Mouse (Mus musculus): ENCODE results near the gene Rhox2e. TPM values are rescaled to one million over a fixed set of nuclear protein-coding genes. Genes with fewer than 3 reads are reported as not detected.
A peak's percentile ranks its signal among the peaks of the same experiment; 100 is the strongest.
"Not testable (repeated sequence)": the region's sequence is repeated elsewhere in the genome, so short reads cannot be mapped to it uniquely, and the experiment has no call there.

The Rhox2e gene
- polyA plus RNA-seq (2014; fragmentation: Nextera tagmentation; extraction: Ambion mirVana) = 0.22 TPM in 1 of 2 replicates, not detected in the other

DNA sequence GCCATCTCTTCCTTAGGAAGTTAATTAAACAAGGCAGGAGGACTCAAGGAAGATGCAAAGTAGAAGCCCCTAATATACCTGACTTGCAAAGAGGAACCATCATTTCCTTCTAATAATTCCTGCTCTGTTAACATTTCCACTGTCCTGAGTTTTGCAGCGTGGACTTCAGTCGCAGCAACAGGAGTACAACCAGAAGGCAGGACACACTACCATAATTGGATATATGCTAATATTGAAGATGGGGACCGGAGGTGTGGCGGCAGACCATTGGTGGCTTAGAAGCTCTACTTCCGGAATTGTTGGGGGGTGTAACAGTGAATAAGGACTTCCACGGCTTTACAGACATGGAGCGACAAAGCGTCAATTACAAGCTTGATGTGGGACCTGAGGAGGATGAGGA is at the start of gene Rhox2e:
TSS of gene Rhox2e (plus strand) at position 301 of the 400 bp plus-strand sequence.
- not testable (repeated sequence) for DNase-seq (ENCODE audit: low spot score); H3K9ac ChIP-seq (ENCODE audit: low read depth, low read length); H3K4me3 ChIP-seq (ENCODE audit: low read depth, low read length); H3K27ac ChIP-seq (replicated peaks; ENCODE audit: low read depth, low read length); ATAC-seq (ENCODE audit: low read depth); H3K36me3 ChIP-seq (ENCODE audit: control insufficient read depth, insufficient read depth, low read length); H3K27me3 ChIP-seq (replicated peaks; ENCODE audit: control insufficient read depth, insufficient read depth, low read length); H3K4me2 ChIP-seq (ENCODE audit: low read depth, low read length); H3K9me3 ChIP-seq (ENCODE audit: control insufficient read depth, low read length); H3K4me1 ChIP-seq (ENCODE audit: control insufficient read depth, insufficient read depth, low read length)
- 82% methylated on average over 2 of the region's 8 CpGs for WGBS

DNA sequence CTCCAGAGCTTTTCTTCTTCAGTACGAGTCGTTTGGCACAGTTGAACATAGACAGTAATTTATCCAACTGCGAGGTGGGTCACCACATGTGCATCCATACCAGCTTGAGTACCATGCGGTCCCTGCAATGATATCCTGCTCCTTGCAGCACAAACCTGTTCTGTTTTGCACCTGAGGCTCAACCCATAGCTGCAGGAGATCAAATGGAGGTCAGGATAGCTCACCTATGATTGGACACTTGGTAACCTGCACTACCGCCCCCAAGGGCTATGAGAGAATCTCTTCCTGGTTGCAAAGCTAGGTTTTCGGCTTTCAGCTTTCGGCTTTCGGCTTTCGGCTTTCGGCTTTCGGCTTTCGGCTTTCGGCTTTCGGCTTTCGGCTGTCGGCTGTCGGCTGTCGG is 16.2 kb upstream of the Rhox2e start, which contains the start of gene Rhox4d:
TSS of gene Rhox4d (plus strand) at position 301 of the 400 bp plus-strand sequence.
- H3K27me3 ChIP-seq (replicated peaks; ENCODE audit: control insufficient read depth, insufficient read depth, low read length); H3K36me3 ChIP-seq (ENCODE audit: control insufficient read depth, insufficient read depth, low read length); DNase-seq (ENCODE audit: low spot score); H3K4me1 ChIP-seq (ENCODE audit: control insufficient read depth, insufficient read depth, low read length); ATAC-seq (ENCODE audit: low read depth); H3K27ac ChIP-seq (replicated peaks; ENCODE audit: low read depth, low read length); H3K4me2 ChIP-seq (ENCODE audit: low read depth, low read length); H3K9ac ChIP-seq (ENCODE audit: low read depth, low read length); H3K4me3 ChIP-seq (ENCODE audit: low read depth, low read length); H3K9me3 ChIP-seq (ENCODE audit: control insufficient read depth, low read length): not testable (repeated sequence)
- WGBS = 97% methylated on average over 12 of the region's 18 CpGs

DNA sequence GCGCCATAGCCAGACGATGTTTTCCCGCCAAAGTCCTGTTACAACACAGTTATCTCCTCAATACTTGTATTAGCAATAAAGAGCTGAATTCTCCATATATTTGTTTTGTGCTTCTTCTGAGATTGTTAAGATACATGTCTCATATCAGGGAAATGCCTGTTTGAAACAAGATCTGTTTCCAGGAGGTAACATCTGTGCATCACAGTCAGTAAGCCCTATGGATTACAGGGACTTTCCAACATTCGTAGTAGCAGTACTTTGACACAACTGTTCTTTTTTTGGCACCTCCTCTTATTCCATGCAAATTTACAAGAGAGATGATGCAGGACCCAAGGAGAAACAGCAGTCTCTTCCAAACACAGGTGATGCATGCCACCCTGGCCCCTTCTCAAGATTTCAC is 11.5 kb downstream of the Rhox2e start, which contains the start of gene Rhox3e:
TSS of gene Rhox3e (plus strand) at position 301 of the 400 bp plus-strand sequence.
- not testable (repeated sequence) for H3K4me2 ChIP-seq (ENCODE audit: low read depth, low read length); H3K4me1 ChIP-seq (ENCODE audit: control insufficient read depth, insufficient read depth, low read length); H3K27ac ChIP-seq (replicated peaks; ENCODE audit: low read depth, low read length); H3K36me3 ChIP-seq (ENCODE audit: control insufficient read depth, insufficient read depth, low read length); H3K9ac ChIP-seq (ENCODE audit: low read depth, low read length); H3K9me3 ChIP-seq (ENCODE audit: control insufficient read depth, low read length); H3K4me3 ChIP-seq (ENCODE audit: low read depth, low read length); H3K27me3 ChIP-seq (replicated peaks; ENCODE audit: control insufficient read depth, insufficient read depth, low read length); DNase-seq (ENCODE audit: low spot score); ATAC-seq (ENCODE audit: low read depth)
- WGBS = no CpG with 5 or more reads among the region's 4 CpGs

DNA sequence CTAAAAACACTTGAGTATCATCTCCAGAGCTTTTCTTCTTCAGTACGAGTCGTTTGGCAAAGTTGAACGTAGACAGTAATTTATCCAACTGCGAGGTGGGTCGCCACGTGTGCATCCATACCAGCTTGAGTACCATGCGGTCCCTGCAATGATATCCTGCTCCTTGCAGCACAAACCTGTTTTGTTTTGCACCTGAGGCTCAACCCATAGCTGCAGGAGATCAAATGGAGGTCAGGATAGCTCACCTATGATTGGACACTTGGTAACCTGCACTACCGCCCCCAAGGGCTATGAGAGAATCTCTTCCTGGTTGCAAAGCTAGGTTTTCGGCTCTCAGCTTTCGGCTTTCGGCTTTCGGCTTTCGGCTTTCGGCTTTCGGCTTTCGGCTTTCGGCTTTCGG is 26.9 kb downstream of the Rhox2e start, which contains the start of gene Rhox4e:
TSS of gene Rhox4e (plus strand) at position 301 of the 400 bp plus-strand sequence.
- H3K9me3 ChIP-seq (ENCODE audit: control insufficient read depth, low read length); H3K27me3 ChIP-seq (replicated peaks; ENCODE audit: control insufficient read depth, insufficient read depth, low read length); H3K27ac ChIP-seq (replicated peaks; ENCODE audit: low read depth, low read length); ATAC-seq (ENCODE audit: low read depth); H3K4me2 ChIP-seq (ENCODE audit: low read depth, low read length); H3K36me3 ChIP-seq (ENCODE audit: control insufficient read depth, insufficient read depth, low read length); DNase-seq (ENCODE audit: low spot score); H3K9ac ChIP-seq (ENCODE audit: low read depth, low read length); H3K4me1 ChIP-seq (ENCODE audit: control insufficient read depth, insufficient read depth, low read length); H3K4me3 ChIP-seq (ENCODE audit: low read depth, low read length): not testable (repeated sequence)
- WGBS = 90% methylated on average over 10 of the region's 18 CpGs

DNA sequence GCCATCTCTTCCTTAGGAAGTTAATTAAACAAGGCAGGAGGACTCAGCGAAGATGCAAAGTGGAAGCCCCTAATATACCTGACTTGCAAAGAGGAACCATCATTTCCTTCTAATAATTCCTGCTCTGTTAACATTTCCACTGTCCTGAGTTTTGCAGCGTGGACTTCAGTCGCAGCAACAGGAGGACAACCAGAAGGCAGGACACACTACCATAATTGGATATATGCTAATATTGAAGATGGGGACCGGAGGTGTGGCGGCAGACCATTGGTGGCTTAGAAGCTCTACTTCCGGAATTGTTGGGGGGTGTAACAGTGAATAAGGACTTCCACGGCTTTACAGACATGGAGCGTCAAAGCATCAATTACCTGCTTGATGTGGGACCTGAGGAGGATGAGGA is 40.9 kb downstream of the Rhox2e start, which contains the start of gene Rhox2f:
TSS of gene Rhox2f (plus strand) at position 301 of the 400 bp plus-strand sequence.
- not testable (repeated sequence) for H3K4me3 ChIP-seq (ENCODE audit: low read depth, low read length); H3K27ac ChIP-seq (replicated peaks; ENCODE audit: low read depth, low read length); H3K4me1 ChIP-seq (ENCODE audit: control insufficient read depth, insufficient read depth, low read length); H3K9ac ChIP-seq (ENCODE audit: low read depth, low read length); H3K4me2 ChIP-seq (ENCODE audit: low read depth, low read length); H3K36me3 ChIP-seq (ENCODE audit: control insufficient read depth, insufficient read depth, low read length); ATAC-seq (ENCODE audit: low read depth); DNase-seq (ENCODE audit: low spot score); H3K27me3 ChIP-seq (replicated peaks; ENCODE audit: control insufficient read depth, insufficient read depth, low read length); H3K9me3 ChIP-seq (ENCODE audit: control insufficient read depth, low read length)
- WGBS = 87% methylated on average over 4 of the region's 8 CpGs

DNA sequence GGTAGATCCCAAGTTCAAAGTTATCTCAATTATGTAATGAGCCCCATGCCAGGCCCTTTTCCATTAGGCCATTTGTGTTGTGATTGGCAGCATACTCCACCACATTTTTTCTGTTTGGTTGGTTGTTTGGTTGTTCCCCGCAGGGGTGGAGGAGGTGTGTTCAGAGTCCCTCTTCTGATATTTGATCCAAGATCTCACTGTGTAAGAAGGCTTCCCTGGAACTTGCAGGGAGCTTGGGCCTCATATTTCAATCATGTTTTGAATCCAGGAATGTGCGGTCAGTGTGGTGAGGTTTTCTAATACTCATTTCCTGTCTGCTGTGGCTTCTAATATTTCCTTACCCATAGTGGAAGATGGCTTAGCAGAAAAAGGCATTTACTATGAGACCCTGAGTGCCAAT is 42.4 kb downstream of the Rhox2e start:
- H3K4me3 ChIP-seq (ENCODE audit: low read depth, low read length); H3K4me2 ChIP-seq (ENCODE audit: low read depth, low read length); H3K36me3 ChIP-seq (ENCODE audit: control insufficient read depth, insufficient read depth, low read length); H3K27me3 ChIP-seq (replicated peaks; ENCODE audit: control insufficient read depth, insufficient read depth, low read length); H3K4me1 ChIP-seq (ENCODE audit: control insufficient read depth, insufficient read depth, low read length); ATAC-seq (ENCODE audit: low read depth); H3K9me3 ChIP-seq (ENCODE audit: control insufficient read depth, low read length); H3K9ac ChIP-seq (ENCODE audit: low read depth, low read length); H3K27ac ChIP-seq (replicated peaks; ENCODE audit: low read depth, low read length): not testable (repeated sequence)
- WGBS = 37% methylated on average over 2 of the region's 2 CpGs
- DNase-seq (ENCODE audit: low spot score) = peak; percentile 16

DNA sequence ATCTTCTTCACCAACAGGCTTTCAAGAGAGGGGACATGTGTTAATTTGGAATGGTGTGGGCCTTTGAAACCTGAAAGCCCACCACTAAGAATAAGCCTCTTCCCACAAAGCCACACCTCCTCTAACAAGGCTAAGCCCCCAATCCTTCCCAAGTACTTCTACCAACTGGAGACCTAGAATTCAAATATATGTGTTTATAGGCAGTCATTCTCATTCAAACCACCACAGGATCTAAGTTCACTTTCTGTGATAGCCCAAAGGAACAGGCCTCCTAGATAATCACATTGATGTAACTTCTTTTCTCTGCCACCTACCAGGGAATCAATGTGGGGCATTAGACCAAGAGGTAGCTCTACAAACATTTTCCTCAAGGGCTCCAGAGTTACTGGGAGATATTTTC is 50.4 kb downstream of the Rhox2e start, which contains the start of gene Rhox3f:
TSS of gene Rhox3f (plus strand) at position 301 of the 400 bp plus-strand sequence.
- H3K9ac ChIP-seq (ENCODE audit: low read depth, low read length); H3K36me3 ChIP-seq (ENCODE audit: control insufficient read depth, insufficient read depth, low read length); ATAC-seq (ENCODE audit: low read depth); H3K9me3 ChIP-seq (ENCODE audit: control insufficient read depth, low read length); DNase-seq (ENCODE audit: low spot score); H3K4me1 ChIP-seq (ENCODE audit: control insufficient read depth, insufficient read depth, low read length); H3K27ac ChIP-seq (replicated peaks; ENCODE audit: low read depth, low read length); H3K4me2 ChIP-seq (ENCODE audit: low read depth, low read length); H3K27me3 ChIP-seq (replicated peaks; ENCODE audit: control insufficient read depth, insufficient read depth, low read length); H3K4me3 ChIP-seq (ENCODE audit: low read depth, low read length): not testable (repeated sequence)

Other genes starting within 250 kb of the Rhox2e start
- gene Rhox3a2, start 150.4 kb upstream of the Rhox2e start, polyA plus RNA-seq (2014; fragmentation: Nextera tagmentation; extraction: Ambion mirVana) = not detected in 2 replicates
- gene Rhox4a2, start 139.6 kb upstream of the Rhox2e start, polyA plus RNA-seq (2014; fragmentation: Nextera tagmentation; extraction: Ambion mirVana) = 0.81 and 1.0 TPM in 2 replicates
- gene Rhox2b, start 118.4 kb upstream of the Rhox2e start, polyA plus RNA-seq (2014; fragmentation: Nextera tagmentation; extraction: Ambion mirVana) = not detected in 2 replicates
- gene Rhox4b, start 98.0 kb upstream of the Rhox2e start, polyA plus RNA-seq (2014; fragmentation: Nextera tagmentation; extraction: Ambion mirVana) = 0.40 and 0.68 TPM in 2 replicates
- 0.73 TPM in 1 of 2 replicates, not detected in the other for gene Rhox2c, start 76.8 kb upstream of the Rhox2e start, polyA plus RNA-seq (2014; fragmentation: Nextera tagmentation; extraction: Ambion mirVana)
- 0.22 TPM in 1 of 2 replicates, not detected in the other for gene Rhox3c, start 71.9 kb upstream of the Rhox2e start, polyA plus RNA-seq (2014; fragmentation: Nextera tagmentation; extraction: Ambion mirVana)
- gene Rhox4c, start 50.1 kb upstream of the Rhox2e start, polyA plus RNA-seq (2014; fragmentation: Nextera tagmentation; extraction: Ambion mirVana) = not detected in 2 replicates
- gene Rhox2d, start 37.0 kb upstream of the Rhox2e start, polyA plus RNA-seq (2014; fragmentation: Nextera tagmentation; extraction: Ambion mirVana) = not detected in 2 replicates
- gene Rhox4d, start 16.1 kb upstream of the Rhox2e start, polyA plus RNA-seq (2014; fragmentation: Nextera tagmentation; extraction: Ambion mirVana) = not detected in 2 replicates
- gene Rhox3e, start 11.6 kb downstream of the Rhox2e start, polyA plus RNA-seq (2014; fragmentation: Nextera tagmentation; extraction: Ambion mirVana) = not detected in 2 replicates
- gene Rhox4e, start 27.0 kb downstream of the Rhox2e start, polyA plus RNA-seq (2014; fragmentation: Nextera tagmentation; extraction: Ambion mirVana) = not detected in 2 replicates
- gene Rhox2f, start 41.0 kb downstream of the Rhox2e start, polyA plus RNA-seq (2014; fragmentation: Nextera tagmentation; extraction: Ambion mirVana) = not detected in 2 replicates
- not detected in 2 replicates for gene Rhox3f, start 50.5 kb downstream of the Rhox2e start, polyA plus RNA-seq (2014; fragmentation: Nextera tagmentation; extraction: Ambion mirVana)
- gene Rhox4f, start 77.3 kb downstream of the Rhox2e start, polyA plus RNA-seq (2014; fragmentation: Nextera tagmentation; extraction: Ambion mirVana) = not detected in 2 replicates
- not detected in 2 replicates for gene Rhox3g, start 98.2 kb downstream of the Rhox2e start, polyA plus RNA-seq (2014; fragmentation: Nextera tagmentation; extraction: Ambion mirVana)
- gene Rhox2g, start 113.0 kb downstream of the Rhox2e start, polyA plus RNA-seq (2014; fragmentation: Nextera tagmentation; extraction: Ambion mirVana) = not detected in 2 replicates
- gene Rhox4g, start 120.9 kb downstream of the Rhox2e start, polyA plus RNA-seq (2014; fragmentation: Nextera tagmentation; extraction: Ambion mirVana) = not detected in 2 replicates
- not detected in 2 replicates for gene Rhox3h, start 138.3 kb downstream of the Rhox2e start, polyA plus RNA-seq (2014; fragmentation: Nextera tagmentation; extraction: Ambion mirVana)
- gene Rhox2h, start 142.8 kb downstream of the Rhox2e start, polyA plus RNA-seq (2014; fragmentation: Nextera tagmentation; extraction: Ambion mirVana) = not detected in 2 replicates

All from embryonic facial prominence, embryonic 14.5 days (tissue).